8 mouse cellular contexts compared by ENCODE assay signal in the genomic region with DNA sequence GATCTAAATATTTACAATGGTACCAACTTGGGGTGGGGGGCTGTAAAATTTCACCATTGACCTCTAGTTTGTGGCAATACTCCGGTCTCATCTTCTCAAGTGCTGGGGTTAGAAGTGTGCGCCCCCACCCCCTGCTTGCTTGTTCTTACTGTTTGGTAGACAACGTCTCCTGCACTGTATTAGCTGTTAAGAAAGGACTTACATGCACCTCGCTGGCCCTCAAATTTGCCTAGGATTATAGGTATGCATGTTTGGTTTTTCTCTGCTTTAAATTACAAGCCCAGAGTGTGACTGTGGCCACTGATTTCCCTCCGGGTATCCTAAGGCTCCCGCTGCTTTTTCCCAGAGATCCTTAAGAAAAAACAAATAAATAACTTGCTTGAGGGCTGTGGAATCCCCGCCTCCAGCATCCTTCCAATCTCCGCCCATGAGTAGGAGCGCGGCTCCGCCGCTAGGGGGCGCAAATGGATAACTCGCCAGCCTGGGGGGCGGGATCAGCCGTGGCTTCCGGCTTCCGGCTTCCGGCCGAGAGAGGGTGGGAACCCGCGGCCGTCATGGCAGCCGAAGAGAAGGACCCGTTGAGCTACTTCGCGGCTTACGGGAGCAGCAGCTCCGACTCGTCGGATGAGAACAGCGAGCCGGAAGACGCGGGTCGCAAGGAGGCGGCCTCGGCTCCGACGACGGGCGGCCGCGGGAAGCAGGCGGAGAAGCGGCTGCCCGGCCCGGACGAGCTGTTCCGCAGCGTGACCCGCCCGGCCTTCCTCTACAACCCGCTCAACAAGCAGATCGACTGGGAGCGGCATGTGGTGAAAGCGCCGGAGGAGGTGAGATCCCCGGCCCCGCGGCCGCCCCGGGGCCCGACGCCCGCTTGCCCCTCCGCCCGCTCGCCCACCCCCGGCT. TPM values are rescaled to one million over a fixed set of nuclear protein-coding genes. Genes with fewer than 3 reads are reported as not detected.
DNase-seq lines count a peak whose midpoint lies in the region; ATAC-seq and TF ChIP-seq lines count a peak whose summit lies in the region.

Gene 2410004B18Rik, plus strand, starts transcription at position 510 of the 900 bp plus-strand sequence.

- peak within 1 kb of the TSS; percentile 99 for H3K4me3 ChIP-seq in bone marrow macrophage, adult 2 months (ENCODE audit: insufficient read depth, low read length)
- peak within 1 kb of the TSS; percentile 72 for H3K4me3 ChIP-seq in embryonic facial prominence, embryonic 15.5 days (replicated peaks)
- peak within 1 kb of the TSS; percentile 94 for H3K4me3 ChIP-seq in kidney, embryonic 14.5 days (ENCODE audit: low read length)
- H3K4me3 ChIP-seq in limb, embryonic 14.5 days (replicated peaks; ENCODE audit: low read length), result peak within 1 kb of the TSS; percentile 92
- peak within 1 kb of the TSS; percentile 98 for H3K4me3 ChIP-seq in midbrain, embryonic 16.5 days (ENCODE audit: low read depth, low read length)
- peak within 1 kb of the TSS; percentile 74 for H3K4me3 ChIP-seq in spleen, adult 2 months (ENCODE audit: extremely low read depth, insufficient read depth, insufficient read length)

- no peaks in the 10 kb centered on the region for H3K9me3 ChIP-seq in embryonic facial prominence, embryonic 15.5 days (replicated peaks)
- H3K9me3 ChIP-seq in kidney, embryonic 14.5 days (ENCODE audit: control insufficient read depth, low read length), result no peaks in the 10 kb centered on the region
- no peaks in the 10 kb centered on the region for H3K9me3 ChIP-seq in limb, embryonic 14.5 days (ENCODE audit: control insufficient read depth, low read length)
- H3K9me3 ChIP-seq in midbrain, embryonic 16.5 days (replicated peaks; ENCODE audit: control insufficient read depth, low read length, poor library complexity, severe bottlenecking), result no peaks in the 10 kb centered on the region

- peaks cover 16% of the 10 kb centered on the region for H3K4me1 ChIP-seq in bone marrow macrophage, adult 2 months (ENCODE audit: control insufficient read depth, insufficient read depth, low read length)
- peaks cover 27% of the 10 kb centered on the region for H3K4me1 ChIP-seq in embryonic facial prominence, embryonic 15.5 days
- peaks cover 11% of the 10 kb centered on the region for H3K4me1 ChIP-seq in kidney, embryonic 14.5 days (ENCODE audit: control insufficient read depth, insufficient read depth, low read length)
- peaks cover 11% of the 10 kb centered on the region for H3K4me1 ChIP-seq in limb, embryonic 14.5 days (ENCODE audit: control insufficient read depth, insufficient read depth, low read length)
- H3K4me1 ChIP-seq in midbrain, embryonic 16.5 days (ENCODE audit: control insufficient read depth, insufficient read depth, low read length), result peaks cover 25% of the 10 kb centered on the region
- peaks cover 14% of the 10 kb centered on the region for H3K4me1 ChIP-seq in spleen, adult 2 months (ENCODE audit: control insufficient read depth, insufficient read depth, insufficient read length)

- peaks cover 25% of the 10 kb centered on the region for H3K36me3 ChIP-seq in embryonic facial prominence, embryonic 15.5 days
- H3K36me3 ChIP-seq in kidney, embryonic 14.5 days (ENCODE audit: control insufficient read depth, insufficient read depth, low read length), result peaks cover 26% of the 10 kb centered on the region; the same call in 1 of the 2 replicates
- H3K36me3 ChIP-seq in limb, embryonic 14.5 days (ENCODE audit: control insufficient read depth, insufficient read depth, low read length), result peaks cover 33% of the 10 kb centered on the region
- 0 out of 2 replicates have a peak, but pooled peaks cover 2% of the 10 kb centered on the region for H3K36me3 ChIP-seq in midbrain, embryonic 16.5 days (ENCODE audit: control insufficient read depth, insufficient read depth, low read length)
- peaks cover 13% of the 10 kb centered on the region for H3K36me3 ChIP-seq in spleen, adult 2 months (ENCODE audit: control insufficient read depth, insufficient read depth, low read length)

- TF ChIP-seq POLR2A in bone marrow macrophage, adult 2 months (IDR thresholded peaks at IDR 0.05; ENCODE audit: borderline replicate concordance, low read depth, low read length), result 0 out of 2 replicates have a peak, but pooled peaks have one; percentile 65
- TF ChIP-seq POLR2A in limb, embryonic 14.5 days (IDR thresholded peaks at IDR 0.05; ENCODE audit: borderline replicate concordance, extremely low read depth, insufficient read depth, insufficient read length), result peak; percentile 91; the same call in 1 of the 2 replicates
- peak; percentile 88 for TF ChIP-seq POLR2A in spleen, adult 2 months (IDR thresholded peaks at IDR 0.05; ENCODE audit: low read depth, low read length)

- no peaks in the 10 kb centered on the region for H3K27me3 ChIP-seq in embryonic facial prominence, embryonic 15.5 days
- no peaks in the 10 kb centered on the region for H3K27me3 ChIP-seq in kidney, embryonic 14.5 days (ENCODE audit: control insufficient read depth, insufficient read depth, low read length)
- no peaks in the 10 kb centered on the region for H3K27me3 ChIP-seq in limb, embryonic 14.5 days (ENCODE audit: control insufficient read depth, insufficient read depth, low read length)
- H3K27me3 ChIP-seq in midbrain, embryonic 16.5 days (ENCODE audit: control insufficient read depth, insufficient read depth, low read depth, low read length), result no peaks in the 10 kb centered on the region
- H3K27me3 ChIP-seq in spleen, adult 2 months (ENCODE audit: control insufficient read depth, insufficient read depth, low read length), result no peaks in the 10 kb centered on the region

- H3K27ac ChIP-seq in bone marrow macrophage, adult 2 months (ENCODE audit: insufficient read depth, low read depth, low read length), result peak within 1 kb of the TSS; percentile 60
- peak within 1 kb of the TSS; percentile 68 for H3K27ac ChIP-seq in embryonic facial prominence, embryonic 15.5 days (replicated peaks)
- H3K27ac ChIP-seq in kidney, embryonic 14.5 days (ENCODE audit: low read depth, low read length), result peak within 1 kb of the TSS; percentile 69; the same call in 1 of the 2 replicates
- H3K27ac ChIP-seq in limb, embryonic 14.5 days (replicated peaks; ENCODE audit: low read depth, low read length), result peak within 1 kb of the TSS; percentile 39; the same call in 1 of the 2 replicates
- H3K27ac ChIP-seq in midbrain, embryonic 16.5 days (ENCODE audit: low read length), result peak within 1 kb of the TSS; percentile 64
- H3K27ac ChIP-seq in spleen, adult 2 months (ENCODE audit: insufficient read depth, low read length), result peak within 1 kb of the TSS; percentile 72

- peak within 1 kb of the TSS; percentile 74 for H3K4me2 ChIP-seq in embryonic facial prominence, embryonic 15.5 days (replicated peaks)
- H3K4me2 ChIP-seq in kidney, embryonic 14.5 days (replicated peaks; ENCODE audit: low read depth, low read length), result peak within 1 kb of the TSS; percentile 77
- peak within 1 kb of the TSS; percentile 61 for H3K4me2 ChIP-seq in limb, embryonic 14.5 days (replicated peaks; ENCODE audit: low read depth, low read length, severe bottlenecking)
- H3K4me2 ChIP-seq in midbrain, embryonic 16.5 days (ENCODE audit: low read length), result peak within 1 kb of the TSS; percentile 82

- ATAC-seq in embryonic facial prominence, embryonic 15.5 days (ENCODE audit: insufficient number of reproducible peaks, low FRiP score, low TSS enrichment, low read depth), result peak; percentile 93
- ATAC-seq in kidney, embryonic 14.5 days (ENCODE audit: low FRiP score, low TSS enrichment), result peak; percentile 94
- peak; percentile 94 for ATAC-seq in limb, embryonic 14.5 days (ENCODE audit: low FRiP score, low read depth)
- ATAC-seq in midbrain, embryonic 16.5 days, result peak; percentile 94

- peak; percentile 96 for DNase-seq in B cell, adult 2 months
- DNase-seq in heart, adult 9 months (ENCODE audit: low spot score in 2 of 2), result peak; percentile 85 to 88
- peak; percentile 94 for DNase-seq in limb, embryonic 14.5 days (ENCODE audit: low spot score)
- peak; percentile 80 to 85 for DNase-seq in spleen, adult 2 months (ENCODE audit: low read depth in 1 of 2, low spot score in 2 of 2)

- 1% methylated on average over 70 of the region's 70 CpGs for WGBS in embryonic facial prominence, embryonic 15.5 days
- 2% methylated on average over 60 of the region's 70 CpGs for WGBS in kidney, embryonic 14.5 days
- WGBS in limb, embryonic 14.5 days, result 8% methylated on average over 44 of the region's 70 CpGs
- WGBS in midbrain, embryonic 16.5 days, result 2% methylated on average over 54 of the region's 70 CpGs
- WGBS in spleen, adult 2 months, result 3% methylated on average over 57 of the region's 70 CpGs

- H3K9ac ChIP-seq in embryonic facial prominence, embryonic 15.5 days, result peak within 1 kb of the TSS; percentile 73
- H3K9ac ChIP-seq in kidney, embryonic 14.5 days (ENCODE audit: low read depth, low read length), result peak within 1 kb of the TSS; percentile 90
- H3K9ac ChIP-seq in limb, embryonic 14.5 days (ENCODE audit: low read depth, low read length, severe bottlenecking), result peak within 1 kb of the TSS; percentile 88
- H3K9ac ChIP-seq in midbrain, embryonic 16.5 days (ENCODE audit: low read depth, low read length), result peak within 1 kb of the TSS; percentile 73

- peak; percentile 53 for TF ChIP-seq CTCF in bone marrow macrophage, adult 2 months (IDR thresholded peaks at IDR 0.05; ENCODE audit: low read depth, low read length)
- peak; percentile 93 for TF ChIP-seq CTCF in spleen, adult 2 months (IDR thresholded peaks at IDR 0.05; ENCODE audit: extremely low read depth, insufficient read depth, insufficient read length, insufficient replicate concordance)

RNA-seq across cellular contexts. Expression of gene 2410004B18Rik, which starts in this region (rescaled TPM):
- 23.2 and 24.2 TPM in 2 replicates for polyA plus RNA-seq in bone marrow macrophage, adult 2 months (2012; ENCODE audit: insufficient read depth, insufficient read length, missing spikeins)
- 49.1 and 49.9 TPM in 2 replicates for polyA plus RNA-seq in embryonic facial prominence, embryonic 15.5 days (2015; fragmentation: Nextera tagmentation; extraction: Ambion mirVana)
- polyA plus RNA-seq in kidney, embryonic 14.5 days (2014; fragmentation: Nextera tagmentation; extraction: Ambion mirVana), result 55.7 and 63.5 TPM in 2 replicates
- 25.9 and 31.2 TPM in 2 replicates for polyA plus RNA-seq in limb, embryonic 14.5 days (2012; rRNA removed)
- 45.6 and 47.8 TPM in 2 replicates for polyA plus RNA-seq in limb, embryonic 14.5 days (2014; fragmentation: Nextera tagmentation; extraction: Ambion mirVana)
- 88.2 and 96.1 TPM in 2 replicates for polyA plus RNA-seq in midbrain, embryonic 16.5 days (2015; fragmentation: Nextera tagmentation; extraction: Ambion mirVana)
- 9.0 and 14.8 TPM in 2 replicates for polyA plus RNA-seq in spleen, adult 2 months (2012; rRNA removed)

Comparison
In these comparisons a context has a peak if more than half of its experiments do, and no peak if none do; other contexts are left out.
1. Peak in every context shown above with its lines: DNase-seq, ATAC-seq, H3K4me3 ChIP-seq and H3K27ac ChIP-seq.